Mouse (Mus musculus) CH12.LX (cell line): ENCODE data around the gene Srsf7. TPM values are rescaled to one million over a fixed set of nuclear protein-coding genes. Genes with fewer than 3 reads are reported as not detected.
"Not testable (repeated sequence)": the region's sequence is repeated elsewhere in the genome, so short reads cannot be mapped to it uniquely, and the experiment has no call there.

Source experiments
- DNase-seq: peaks from one replicate; pipeline ENCODE4 v3.0.0-alpha.2; 2013; ENCODE audit errors: extremely low read depth
- H3K27ac ChIP-seq: 2 replicates; pipeline ENCODE4 v1.5.1; 2012; ENCODE audit warnings: low read depth, mild to moderate bottlenecking, control low read depth, moderate library complexity; ENCODE audit not compliant: insufficient read depth
- H3K27me3 ChIP-seq: replicated peaks from 2 replicates; pipeline ENCODE3; 2012; ENCODE audit warnings: inconsistent platforms
- H3K36me3 ChIP-seq, 2 experiments: replicated peaks in 1 of 2; 2 replicates each; pipeline versions ENCODE3 to v1.6.1; 2012; ENCODE audit warnings: inconsistent platforms in 1 of 2, low read length in 1 of 2, mild to moderate bottlenecking in 1 of 2, mixed read lengths in 1 of 2, moderate library complexity in 1 of 2; ENCODE audit not compliant: control insufficient read depth in 1 of 2, insufficient read depth in 1 of 2
- H3K4me1 ChIP-seq, 2 experiments: 2 replicates each; pipeline ENCODE4 v1.6.1; 2012; ENCODE audit warnings: inconsistent platforms in 1 of 2, moderate library complexity in 1 of 2; ENCODE audit not compliant: insufficient read depth in 2 of 2, control insufficient read depth in 1 of 2
- H3K4me2 ChIP-seq: 2 replicates; pipeline ENCODE4 v1.6.1; 2012; ENCODE audit warnings: low read depth, mild to moderate bottlenecking, control low read depth; ENCODE audit not compliant: poor library complexity, insufficient read depth, severe bottlenecking
- H3K4me3 ChIP-seq, 3 experiments: fragments of 150-350 bp in 1 of 3; sonication (generic) in 1 of 3; replicated peaks in 1 of 3; 2 replicates each; pipeline versions ENCODE3 to v1.5.1; 2011 to 2012; ENCODE audit warnings: low read depth in 2 of 3, low read length in 2 of 3, mild to moderate bottlenecking in 2 of 3, moderate library complexity in 2 of 3, control low read depth in 1 of 3, improper control_type of control experiment in 1 of 3, inconsistent platforms in 1 of 3, mixed read lengths in 1 of 3; ENCODE audit not compliant: poor library complexity in 1 of 3
- H3K79me2 ChIP-seq: replicated peaks from 2 replicates; pipeline ENCODE4 v1.6.1; 2012; ENCODE audit warnings: mild to moderate bottlenecking, moderate library complexity; ENCODE audit not compliant: control insufficient read depth, poor library complexity, insufficient read depth, severe bottlenecking; ENCODE audit errors: extremely low read depth
- H3K9ac ChIP-seq: 2 replicates; pipeline ENCODE4 v1.6.1; 2012; ENCODE audit warnings: low read depth, mild to moderate bottlenecking, control low read depth, moderate library complexity; ENCODE audit not compliant: insufficient read depth
- H3K9me3 ChIP-seq: replicated peaks from 2 replicates; pipeline ENCODE3; 2012; ENCODE audit warnings: low read length, inconsistent platforms, mixed read lengths
- BHLHE40 ChIP-seq: IDR thresholded peaks from 2 replicates; pipeline ENCODE4 v1.6.1; 2011; ENCODE audit warnings: mild to moderate bottlenecking, low read depth, low read length, improper control_type of control experiment
- CHD1 ChIP-seq: IDR thresholded peaks from 2 replicates; pipeline ENCODE4 v1.6.1; 2012; ENCODE audit warnings: low read depth, low read length, improper control_type of control experiment, inconsistent platforms
- CHD2 ChIP-seq: IDR thresholded peaks from 2 replicates; pipeline ENCODE4 v1.6.1; 2011; ENCODE audit warnings: low read length, improper control_type of control experiment
- E2F4 ChIP-seq: IDR thresholded peaks from 2 replicates; pipeline ENCODE4 v1.6.1; 2011; ENCODE audit warnings: low read depth, low read length, improper control_type of control experiment; ENCODE audit not compliant: insufficient replicate concordance
- ELF1 ChIP-seq: IDR thresholded peaks from 2 replicates; pipeline ENCODE4 v1.6.1; 2014; ENCODE audit warnings: low read depth, mild to moderate bottlenecking, inconsistent platforms, low read length, improper control_type of control experiment
- GABPA ChIP-seq: IDR thresholded peaks from 2 replicates; pipeline ENCODE4 v1.6.1; 2012; ENCODE audit warnings: low read depth, low read length, improper control_type of control experiment, inconsistent platforms; ENCODE audit not compliant: insufficient replicate concordance
- IRF4 ChIP-seq: IDR thresholded peaks from 2 replicates; pipeline ENCODE4 v1.6.1; 2014; ENCODE audit warnings: low read depth, mild to moderate bottlenecking, inconsistent platforms, low read length, improper control_type of control experiment
- JUN ChIP-seq: IDR thresholded peaks from 2 replicates; pipeline ENCODE4 v1.6.1; 2011; ENCODE audit warnings: low read depth, mild to moderate bottlenecking, low read length, improper control_type of control experiment, moderate library complexity; ENCODE audit not compliant: insufficient read depth
- MAFK ChIP-seq: IDR thresholded peaks from 2 replicates; pipeline ENCODE4 v1.6.1; 2011; ENCODE audit warnings: low read length, improper control_type of control experiment; ENCODE audit not compliant: insufficient replicate concordance
- MAZ ChIP-seq: IDR thresholded peaks from 2 replicates; pipeline ENCODE4 v1.6.1; 2012; ENCODE audit warnings: low read depth, mild to moderate bottlenecking, inconsistent platforms, low read length, improper control_type of control experiment, moderate library complexity
- MXI1 ChIP-seq: IDR thresholded peaks from 2 replicates; pipeline ENCODE4 v1.6.1; 2011; ENCODE audit warnings: mild to moderate bottlenecking, low read depth, low read length, improper control_type of control experiment
- MYC ChIP-seq: IDR thresholded peaks from 2 replicates; pipeline ENCODE4 v1.6.1; 2011; ENCODE audit warnings: low read depth, mild to moderate bottlenecking, improper control_type of control experiment, low read length
- SIN3A ChIP-seq: IDR thresholded peaks from 2 replicates; pipeline ENCODE4 v1.6.1; 2012; ENCODE audit warnings: low read length, improper control_type of control experiment, inconsistent platforms
- TBP ChIP-seq: conservative IDR thresholded peaks from 2 replicates; pipeline ENCODE4 v1.6.1; 2011; ENCODE audit warnings: low read depth, low read length, improper control_type of control experiment
- TCF12 ChIP-seq: IDR thresholded peaks from 2 replicates; pipeline ENCODE4 v1.6.1; 2014; ENCODE audit warnings: low read depth, mild to moderate bottlenecking, inconsistent platforms, low read length, improper control_type of control experiment
- UBTF ChIP-seq: IDR thresholded peaks from 2 replicates; pipeline ENCODE4 v1.6.1; 2012; ENCODE audit warnings: low read depth, mild to moderate bottlenecking, inconsistent platforms, low read length, improper control_type of control experiment, moderate library complexity
- USF1 ChIP-seq: IDR thresholded peaks from 2 replicates; pipeline ENCODE4 v1.6.1; 2014; ENCODE audit warnings: low read depth, mild to moderate bottlenecking, inconsistent platforms, low read length, improper control_type of control experiment
- USF2 ChIP-seq: conservative IDR thresholded peaks from 2 replicates; pipeline ENCODE4 v1.6.1; 2011; ENCODE audit warnings: low read depth, low read length, improper control_type of control experiment
- ZKSCAN1 ChIP-seq: IDR thresholded peaks from 2 replicates; pipeline ENCODE4 v1.6.1; 2012; ENCODE audit warnings: low read depth, inconsistent platforms, low read length, improper control_type of control experiment, borderline replicate concordance
- ZNF384 ChIP-seq: IDR thresholded peaks from 2 replicates; pipeline ENCODE4 v1.6.1; 2012; ENCODE audit warnings: low read depth, low read length, improper control_type of control experiment, inconsistent platforms
- dilution Hi-C: fragments of 300-500 bp; cut with MboI; formaldehyde crosslinking; loops from 2 replicates; pipeline ENCODE4 v1.14.3; 2020; ENCODE audit warnings: low sequenced_read_pairs; ENCODE audit not compliant: extremely low pct_unique_long_range_greater_than_20kb, extremely low pct_ligation_motif_present
- in situ Hi-C: fragments of 300-500 bp; cut with MboI; formaldehyde crosslinking; loops from 3 replicates; pipeline ENCODE4 v1.14.3; 2019; ENCODE audit warnings: low sequenced_read_pairs, low pct_ligation_motif_present, low pct_unique_long_range_greater_than_20kb, mixed read lengths
- polyA plus RNA-seq: library from polyadenylated mRNA; unstranded; fragments of >175 nt; gene quantifications from 2 replicates; pipeline ENCODE4 v1.2.1, GENCODE M21; 2012; ENCODE audit warnings: low read depth; ENCODE audit not compliant: insufficient read length
- total RNA-seq, 2 experiments: library from RNA; depleted of rRNA; stranded (reverse); fragments of 300-350 nt in 1 of 2; fragments of >200 nt in 1 of 2; gene quantifications; 2 replicates each; pipeline ENCODE4 v1.2.3; 2012 to 2014

The Srsf7 gene
- total and polyA plus RNA-seq, 3 experiments = 268 to 442 (median 383) TPM

DNA sequence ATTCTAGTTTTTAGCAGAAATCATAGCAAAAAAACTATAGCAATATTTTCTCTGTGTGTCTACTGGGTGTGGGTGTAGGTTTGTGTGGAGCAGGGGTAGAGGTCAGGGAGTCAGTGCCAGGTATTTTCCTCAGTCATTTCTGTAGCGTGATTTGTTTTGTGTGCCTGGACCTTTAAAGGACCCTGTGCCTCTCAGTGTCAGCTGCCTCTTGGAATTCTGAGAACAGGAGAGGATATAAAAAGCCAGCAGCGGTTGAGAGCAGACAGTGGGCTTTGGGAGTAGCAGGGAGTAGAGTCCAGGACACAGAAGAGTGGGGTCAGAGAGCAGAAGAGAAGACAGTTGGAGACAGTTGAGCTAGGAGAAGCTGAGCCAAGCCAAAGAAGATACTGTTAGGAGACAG is 13.0 kb upstream of the Srsf7 start:
- DNase-seq = no peak
- Histone ChIP-seq H3K9ac (no peak overlapping the region), H3K36me3 (no peaks in the 10 kb centered on the region), H3K9me3 (no peaks in the 10 kb centered on the region), H3K79me2 (peaks cover 8% of the 10 kb centered on the region), H3K27me3 (no peaks in the 10 kb centered on the region), H3K4me2 (no peak overlapping the region), H3K4me3 (no peak overlapping the region), H3K27ac (no peak overlapping the region), H3K4me1 (peaks cover 5 to 20% of the 10 kb centered on the region in 2 experiments; a peak in 3 of 4 replicates)
- no peak for TF ChIP-seq ZKSCAN1
- TF ChIP-seq MYC = no peak
- no peak for TF ChIP-seq SIN3A
- TF ChIP-seq MAFK = no peak
- no peak for TF ChIP-seq TBP
- TF ChIP-seq CHD1 = no peak
- TF ChIP-seq JUN = no peak
- TF ChIP-seq UBTF = no peak
- TF ChIP-seq MXI1 = no peak
- no peak for TF ChIP-seq USF2
- TF ChIP-seq MAZ = no peak
- TF ChIP-seq ZNF384 = no peak
- no peak for TF ChIP-seq TCF12
- TF ChIP-seq USF1 = no peak
- TF ChIP-seq BHLHE40 = no peak
- TF ChIP-seq CHD2 = no peak
- no peak for TF ChIP-seq E2F4
- TF ChIP-seq GABPA = no peak
- no peak for TF ChIP-seq ELF1
- TF ChIP-seq IRF4 = no peak
- in situ Hi-C loops = no loop called here
- dilution Hi-C loops = no loop called here

DNA sequence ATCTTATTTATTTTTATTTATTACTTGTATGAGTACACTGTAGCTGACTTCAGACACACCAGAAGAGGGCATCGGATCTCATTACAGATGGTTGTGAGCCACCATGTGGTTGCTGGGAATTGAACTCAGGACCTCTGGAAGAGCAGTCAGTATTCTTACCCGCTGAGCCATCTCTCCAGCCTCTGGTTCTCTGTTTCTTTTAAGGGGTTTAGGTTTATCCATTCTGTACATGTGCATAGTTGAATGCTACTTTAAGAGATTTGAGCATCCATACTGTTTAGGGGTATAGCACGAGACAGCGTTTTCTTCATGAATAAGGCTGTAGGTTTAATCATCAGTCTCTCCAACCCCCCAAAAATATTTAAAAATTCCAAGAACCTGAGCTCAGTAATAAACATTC is 6.9 kb upstream of the Srsf7 start:
- H3K4me1 ChIP-seq, H3K9me3 ChIP-seq, H3K4me3 ChIP-seq, H3K27ac ChIP-seq, H3K27me3 ChIP-seq, H3K9ac ChIP-seq, DNase-seq, H3K79me2 ChIP-seq, H3K4me2 ChIP-seq, H3K36me3 ChIP-seq, dilution Hi-C loops, in situ Hi-C loops: not testable (repeated sequence)
- 0 out of 2 replicates have a peak, but pooled peaks have one; percentile 63 for TF ChIP-seq TBP
